Mouse (Mus musculus): Measurements from ENCODE around the gene Rad9b. TPM values are rescaled to one million over a fixed set of nuclear protein-coding genes. Genes with fewer than 3 reads are reported as not detected.
A peak's percentile ranks its signal among the peaks of the same experiment; 100 is the strongest.

Rad9b gene
- total RNA-seq, 2 experiments from 2014 or later, result 4.2 to 4.3 TPM

DNA sequence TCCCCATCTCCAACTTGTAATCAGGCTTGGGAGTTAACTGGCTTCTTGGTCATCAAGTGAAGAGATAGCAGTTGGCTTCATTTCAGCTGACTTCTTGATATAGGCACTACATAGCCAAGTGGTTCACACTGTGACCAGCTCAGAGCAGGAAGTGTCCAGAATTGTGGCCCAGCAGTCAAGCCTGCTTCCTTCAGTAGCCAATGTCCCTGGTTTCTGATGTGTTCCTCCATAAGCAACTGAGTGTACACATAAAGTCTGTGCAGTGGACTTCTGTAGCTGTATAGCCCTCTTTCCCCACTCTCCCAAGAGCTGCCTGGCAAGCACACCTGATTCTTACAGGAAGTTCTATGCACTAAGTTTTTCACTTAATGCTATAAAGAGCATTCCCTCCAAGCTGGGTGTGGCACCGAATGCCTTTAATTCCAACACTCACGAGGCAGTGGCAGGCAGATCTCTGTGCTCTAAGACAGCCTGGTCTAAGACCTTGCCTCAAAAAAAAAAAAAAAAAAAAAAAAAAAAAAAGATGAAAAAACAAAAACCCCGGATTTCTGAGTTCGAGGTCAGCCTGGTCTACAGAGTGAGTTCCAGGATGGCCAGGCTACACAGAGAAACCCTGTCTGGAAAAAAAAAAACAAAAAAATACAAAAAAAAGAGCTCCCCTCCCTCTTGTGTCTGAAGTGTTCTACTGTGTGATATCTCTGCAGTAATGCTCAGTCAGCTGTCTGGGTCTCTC is 23.2 kb upstream of the Rad9b start:
- intact Hi-C loops (cut with DNase I), result no loop called here
- DNase-seq (ENCODE audit: extremely low spot score in 1 of 2, low spot score in 2 of 2), result no peak

DNA sequence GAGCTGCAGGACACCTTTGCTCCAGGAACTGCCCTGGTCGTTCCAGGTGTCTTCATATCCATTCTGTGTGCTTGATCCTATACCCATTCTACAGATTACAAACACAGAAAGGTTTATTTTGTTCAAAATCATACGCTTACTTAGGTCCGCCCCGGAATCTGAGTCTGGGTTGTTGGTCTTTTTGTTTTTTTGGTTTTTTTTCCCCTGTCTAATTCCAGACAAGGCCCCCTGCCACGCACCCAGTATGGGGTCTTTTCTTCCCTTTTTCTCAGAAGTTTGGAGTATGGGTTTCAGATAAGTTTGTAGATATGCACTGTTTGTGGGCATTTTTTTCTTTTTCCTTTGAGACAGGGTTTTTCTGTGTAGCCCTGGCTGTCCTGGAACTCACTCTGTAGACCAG is 18.8 kb upstream of the Rad9b start:
- DNase-seq (ENCODE audit: extremely low spot score in 1 of 2, low spot score in 2 of 2), result no peak
- intact Hi-C loops (cut with DNase I), result no loop called here

DNA sequence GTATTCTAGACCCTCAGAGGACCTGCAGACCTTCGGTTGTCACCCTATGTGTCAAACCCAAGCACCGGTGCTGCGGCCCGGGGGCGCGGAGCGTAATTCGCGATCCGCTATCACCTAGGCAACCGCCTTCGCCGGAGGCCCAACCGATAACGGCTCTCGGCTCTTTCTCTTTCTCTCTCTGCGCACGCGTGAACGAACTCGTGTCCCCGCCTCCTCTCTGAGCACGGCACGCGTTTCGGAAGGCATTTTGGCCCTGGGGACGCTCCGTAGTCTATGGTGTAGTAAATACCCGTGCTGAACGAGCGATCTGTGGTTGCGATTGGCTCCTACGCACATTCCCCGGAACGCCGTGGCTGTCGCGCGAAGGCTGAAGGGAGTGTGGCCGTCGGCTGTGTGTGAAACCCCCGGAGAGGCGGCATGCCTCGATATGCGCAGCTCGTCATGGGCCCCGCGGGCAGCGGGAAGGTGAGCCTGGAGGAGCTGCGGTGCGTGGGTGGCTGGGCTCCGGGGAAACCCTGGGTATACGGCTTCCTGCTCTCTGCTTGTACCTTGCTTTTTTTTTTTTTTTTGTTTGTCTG is 18.2 kb upstream of the Rad9b start, which contains the start of gene Fam216a:
TSS of gene Fam216a (minus strand) at position 173 of the 578 bp plus-strand sequence.
- intact Hi-C loops (cut with DNase I), result no loop called here
- peak; percentile 99 for DNase-seq (ENCODE audit: extremely low spot score in 1 of 2, low spot score in 2 of 2)

DNA sequence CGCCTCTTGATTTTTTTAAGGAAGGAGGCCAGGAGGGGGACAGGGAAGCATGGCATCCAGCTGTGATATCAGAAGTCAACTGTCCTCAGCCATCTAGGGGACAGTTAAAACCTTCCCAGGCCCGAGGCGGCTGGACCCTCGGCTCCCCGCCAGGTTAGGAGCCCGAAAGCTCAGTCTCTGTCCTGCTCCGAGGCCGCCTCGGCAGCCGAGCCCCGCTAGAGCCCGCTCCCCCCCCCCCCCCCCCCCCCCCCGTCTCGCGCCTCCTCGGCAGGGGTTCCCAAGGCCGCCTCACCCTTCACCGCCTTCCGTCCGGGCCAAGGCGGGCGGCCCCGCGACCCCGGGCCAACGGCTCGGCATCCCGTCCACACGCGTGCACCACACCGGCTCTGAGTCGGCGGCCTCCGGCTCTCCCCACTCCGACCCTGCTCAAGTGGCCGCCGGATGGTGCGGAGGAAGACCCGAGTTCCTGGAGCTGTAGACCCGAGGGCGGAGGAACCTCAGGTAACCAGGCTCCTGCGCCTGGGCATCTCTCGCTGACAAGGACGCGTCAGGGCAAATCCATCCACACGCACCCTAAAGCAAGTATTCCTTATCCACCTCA is 17.7 kb upstream of the Rad9b start, which contains the start of gene Gpn3:
TSS of gene Gpn3 (plus strand) at position 286 of the 601 bp plus-strand sequence.
- intact Hi-C loops (cut with DNase I), result no loop called here
- peak in 1 of 2 experiments; percentile 81 for DNase-seq (ENCODE audit: extremely low spot score in 1 of 2, low spot score in 2 of 2)

DNA sequence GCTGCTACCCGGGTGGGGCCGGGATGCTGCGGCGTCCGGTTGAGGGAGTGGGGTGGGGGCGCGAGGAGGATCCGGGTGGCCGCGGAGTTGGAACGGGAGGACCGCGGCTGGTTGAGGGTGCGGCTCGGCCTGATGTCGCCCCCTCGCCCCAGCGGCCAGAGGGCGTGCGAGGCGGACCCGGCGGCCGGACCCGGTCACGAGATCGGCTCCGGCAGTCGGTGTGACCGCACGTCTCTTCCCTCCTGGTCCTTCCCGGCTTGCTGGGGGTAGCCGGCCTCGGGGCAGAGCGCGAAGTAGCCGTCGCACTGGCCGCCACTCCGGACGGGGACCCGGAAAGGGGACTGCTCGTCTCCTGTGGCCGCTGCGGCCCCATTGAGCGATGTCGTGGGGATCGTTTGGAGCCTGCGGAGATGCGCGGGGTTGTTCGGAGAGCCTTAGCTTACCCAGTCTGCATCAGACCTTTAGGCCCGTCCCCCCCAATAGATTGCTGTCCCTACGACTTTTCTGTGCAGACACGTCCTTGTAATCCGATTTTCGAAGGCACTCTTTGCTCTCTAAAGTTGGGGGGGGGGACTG is 547 bp upstream of the Rad9b start:
- intact Hi-C loops (cut with DNase I), result loop anchor here (5.0 kb wide), 1 partner anchor 222 kb away; no protein-coding TSS in a partner anchor
- DNase-seq (ENCODE audit: extremely low spot score in 1 of 2, low spot score in 2 of 2), result no peak

DNA sequence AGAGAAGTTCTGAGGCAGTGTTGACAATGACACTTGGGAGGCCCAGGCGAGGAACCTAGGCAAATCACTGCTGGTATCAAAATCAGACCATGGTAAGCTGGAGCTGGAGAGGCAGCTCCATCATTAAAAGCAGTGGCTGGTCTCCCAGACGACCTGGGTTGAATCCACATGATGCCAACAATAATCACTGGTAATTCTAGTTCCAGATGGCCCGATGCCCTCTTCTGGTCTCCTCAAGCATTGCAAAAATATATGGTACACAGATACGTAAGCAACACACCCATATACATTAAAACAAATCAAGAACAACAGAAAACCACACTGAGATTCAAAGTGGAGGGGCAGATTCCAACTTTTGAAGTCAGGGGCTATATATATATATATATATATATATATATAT is 8.3 kb downstream of the Rad9b start:
- intact Hi-C loops (cut with DNase I), result no loop called here

DNA sequence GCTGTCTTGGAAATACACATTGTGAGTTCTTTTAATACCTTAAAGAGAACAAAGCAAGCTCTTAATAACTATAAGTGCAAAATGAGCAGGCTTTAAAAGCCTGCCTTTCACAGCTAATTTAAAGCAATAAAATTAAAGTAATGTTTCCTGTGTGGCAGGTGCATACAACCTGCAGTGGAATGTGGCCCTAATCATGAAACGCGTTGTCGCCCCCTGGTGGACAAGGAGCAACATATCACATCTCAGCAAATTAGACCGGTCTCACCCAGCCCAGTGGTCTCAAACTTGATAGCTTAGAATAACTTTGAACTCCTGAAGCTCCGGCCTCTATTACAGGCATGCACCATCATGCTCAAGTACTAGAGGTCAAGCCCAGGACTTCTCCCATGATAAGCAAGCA is 9.8 kb downstream of the Rad9b start:
- peak; percentile 46 to 70 for DNase-seq (ENCODE audit: extremely low spot score in 1 of 2, low spot score in 2 of 2)
- intact Hi-C loops (cut with DNase I), result loop anchor here (1.0 to 5.0 kb wide), 2 partner anchors 76 to 232 kb away; no protein-coding TSS in a partner anchor

More for the DNA sequence above, 8.3 kb downstream of the Rad9b start:
- no peak for DNase-seq (ENCODE audit: extremely low spot score in 1 of 2, low spot score in 2 of 2)

DNA sequence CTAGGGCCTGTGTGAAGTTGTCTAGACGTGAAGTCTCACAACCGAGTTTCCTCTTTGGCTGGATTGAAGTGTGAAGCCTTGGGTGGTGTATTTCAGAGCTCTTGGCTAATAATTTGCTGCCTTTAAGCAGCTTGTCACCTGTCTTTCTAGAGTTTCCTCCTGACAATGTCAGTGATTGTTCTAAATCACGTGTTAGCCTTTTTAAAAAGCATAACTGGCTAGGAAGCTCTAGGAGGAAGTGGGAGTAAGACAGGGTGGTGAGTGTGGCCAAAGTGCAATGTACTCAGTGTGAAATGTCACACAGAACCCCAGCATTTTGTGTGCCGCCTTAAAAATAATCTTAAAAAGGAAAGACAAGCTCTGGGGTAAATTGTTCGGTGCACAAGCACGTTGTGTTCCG is 10.3 kb downstream of the Rad9b start:
- no peak for DNase-seq (ENCODE audit: extremely low spot score in 1 of 2, low spot score in 2 of 2)
- intact Hi-C loops (cut with DNase I), result loop anchor here (1.0 to 5.0 kb wide), 2 partner anchors 75 to 231 kb away; no protein-coding TSS in a partner anchor

DNA sequence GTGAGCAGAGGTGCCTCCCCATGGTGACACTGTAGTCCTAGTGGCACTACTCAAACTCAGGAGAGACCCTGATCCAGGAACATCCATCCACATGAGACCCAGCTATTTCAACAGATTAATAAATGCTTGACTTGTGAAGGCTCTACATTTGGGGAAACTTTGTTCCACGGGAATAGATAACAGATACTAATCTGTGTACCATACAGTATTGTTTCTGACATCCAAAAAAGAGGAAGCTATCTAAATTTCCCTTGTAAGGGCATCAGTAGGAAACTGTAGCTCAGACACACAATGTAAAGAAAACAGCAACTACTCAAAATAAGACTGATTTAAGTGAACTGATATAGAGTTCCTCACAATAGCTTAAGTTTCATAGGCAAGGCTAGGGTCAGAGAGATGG is 11.2 kb downstream of the Rad9b start:
- no peak for DNase-seq (ENCODE audit: extremely low spot score in 1 of 2, low spot score in 2 of 2)
- intact Hi-C loops (cut with DNase I), result loop anchor here (5.0 kb wide), 1 partner anchor 231 kb away; no protein-coding TSS in a partner anchor

DNA sequence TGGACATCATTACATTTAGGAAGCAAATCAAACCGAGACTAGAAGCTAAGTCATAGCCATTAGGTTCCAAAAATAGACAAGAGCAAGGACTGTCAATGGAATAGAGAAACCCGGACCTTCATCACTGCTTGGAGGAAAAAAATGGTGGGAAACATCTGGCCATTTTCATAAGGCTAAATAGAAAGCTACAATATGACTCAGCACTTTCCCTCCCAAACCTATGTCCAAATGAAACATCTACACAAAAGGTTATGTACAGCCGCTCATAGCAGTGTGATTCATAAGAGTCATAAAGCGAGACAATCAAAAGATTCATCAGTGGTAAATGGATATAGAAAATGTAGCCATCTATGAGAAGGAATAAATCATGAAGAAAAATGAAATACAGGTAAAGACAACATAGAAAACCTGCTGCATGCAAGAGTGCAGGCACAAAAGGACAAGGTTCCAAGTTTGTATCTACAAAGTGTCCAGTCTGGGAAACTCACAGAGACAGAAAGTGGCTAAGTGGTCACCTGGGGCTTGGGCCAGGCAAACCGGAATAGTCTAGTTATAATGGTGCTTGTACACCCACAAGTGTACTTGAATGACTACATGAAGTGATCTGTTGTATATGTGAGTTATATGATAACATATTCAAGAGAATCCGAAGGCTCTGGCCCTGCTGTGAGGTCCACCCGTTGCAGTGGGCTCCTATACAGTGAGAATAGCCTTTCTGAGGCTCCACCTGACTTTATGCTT is 17.3 kb downstream of the Rad9b start:
- DNase-seq (ENCODE audit: extremely low spot score in 1 of 2, low spot score in 2 of 2), result no peak
- intact Hi-C loops (cut with DNase I), result no loop called here

DNA sequence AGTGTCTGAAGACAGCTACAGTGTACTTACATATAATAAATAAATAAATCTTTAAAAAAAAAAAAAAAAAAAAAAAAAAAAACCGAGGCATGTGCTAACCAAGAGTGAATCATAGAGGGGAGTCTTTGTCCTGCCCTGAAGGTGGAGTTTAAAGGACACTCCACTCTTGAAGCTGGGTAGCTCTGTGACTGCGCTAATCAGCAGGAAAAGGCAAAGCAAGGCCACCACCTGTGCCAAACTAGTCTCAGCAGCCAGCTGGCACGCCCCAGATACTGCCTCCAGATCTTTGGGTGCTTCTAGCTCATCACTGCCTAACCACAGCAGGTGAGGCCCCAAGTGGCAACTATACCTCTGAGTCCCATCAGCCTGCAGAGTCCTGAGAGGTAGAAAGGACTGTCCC is 19.4 kb downstream of the Rad9b start:
- intact Hi-C loops (cut with DNase I), result no loop called here

DNA sequence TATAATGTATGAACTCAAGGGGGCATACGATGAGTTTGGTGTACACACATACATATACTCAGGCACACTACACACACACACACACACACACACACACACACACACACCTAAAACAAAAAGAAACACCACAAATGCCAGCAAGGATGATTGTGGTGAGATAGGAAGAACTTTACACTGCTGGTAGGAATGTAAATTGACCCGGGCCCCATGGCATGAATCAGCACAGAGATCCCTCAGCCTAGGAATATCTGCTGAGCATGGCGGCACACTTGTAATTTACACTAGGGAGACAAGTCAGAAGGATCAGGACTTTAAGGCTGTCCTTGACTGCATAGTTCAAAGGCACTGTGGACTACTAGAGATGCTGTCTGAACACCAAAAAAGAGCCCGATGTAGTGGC is 23.8 kb downstream of the Rad9b start:
- DNase-seq (ENCODE audit: extremely low spot score in 1 of 2, low spot score in 2 of 2), result no peak
- intact Hi-C loops (cut with DNase I), result no loop called here

More for the DNA sequence above, 19.4 kb downstream of the Rad9b start:
- DNase-seq (ENCODE audit: extremely low spot score in 1 of 2, low spot score in 2 of 2), result peak in 1 of 2 experiments; percentile 9

DNA sequence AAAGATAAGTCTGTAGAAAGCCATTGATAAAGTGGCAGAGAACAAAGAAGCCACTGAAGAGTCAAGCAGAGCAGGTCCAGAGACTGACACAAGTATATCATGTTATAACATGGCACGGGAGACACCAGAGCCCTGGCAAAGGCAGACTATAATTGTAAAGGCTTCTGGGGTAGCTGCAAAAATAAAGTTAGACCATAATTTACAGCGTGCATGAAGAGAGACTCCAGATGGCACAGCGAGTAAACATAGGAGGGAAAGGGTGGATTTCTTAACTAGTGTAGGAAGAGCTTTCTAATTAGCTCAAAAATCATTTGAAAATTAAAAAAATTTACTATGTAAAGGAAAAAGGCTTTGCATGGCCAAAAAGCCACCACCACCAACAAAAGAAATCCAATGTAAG is 26.8 kb downstream of the Rad9b start:
- DNase-seq (ENCODE audit: extremely low spot score in 1 of 2, low spot score in 2 of 2), result no peak
- intact Hi-C loops (cut with DNase I), result no loop called here

DNA sequence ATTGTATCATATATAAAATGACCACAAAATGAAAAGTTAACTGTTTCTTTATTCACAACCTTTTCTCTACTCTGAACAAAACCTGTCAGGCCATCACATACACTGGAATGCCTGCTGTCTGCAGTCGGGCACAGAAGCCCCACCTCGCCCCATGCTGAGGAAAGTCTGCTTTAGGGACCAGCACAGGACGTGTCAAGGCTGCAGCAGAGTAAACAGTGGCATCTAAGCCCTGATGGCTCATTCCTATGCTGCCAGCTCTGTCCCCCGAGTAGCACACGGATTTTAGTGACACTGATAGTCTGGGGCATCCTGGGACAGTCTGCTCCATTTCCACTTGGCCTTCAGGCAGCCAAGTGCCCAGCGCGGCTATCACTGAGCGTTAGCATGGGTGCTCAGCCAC is 28.6 kb downstream of the Rad9b start:
- no peak for DNase-seq (ENCODE audit: extremely low spot score in 1 of 2, low spot score in 2 of 2)
- intact Hi-C loops (cut with DNase I), result no loop called here

DNA sequence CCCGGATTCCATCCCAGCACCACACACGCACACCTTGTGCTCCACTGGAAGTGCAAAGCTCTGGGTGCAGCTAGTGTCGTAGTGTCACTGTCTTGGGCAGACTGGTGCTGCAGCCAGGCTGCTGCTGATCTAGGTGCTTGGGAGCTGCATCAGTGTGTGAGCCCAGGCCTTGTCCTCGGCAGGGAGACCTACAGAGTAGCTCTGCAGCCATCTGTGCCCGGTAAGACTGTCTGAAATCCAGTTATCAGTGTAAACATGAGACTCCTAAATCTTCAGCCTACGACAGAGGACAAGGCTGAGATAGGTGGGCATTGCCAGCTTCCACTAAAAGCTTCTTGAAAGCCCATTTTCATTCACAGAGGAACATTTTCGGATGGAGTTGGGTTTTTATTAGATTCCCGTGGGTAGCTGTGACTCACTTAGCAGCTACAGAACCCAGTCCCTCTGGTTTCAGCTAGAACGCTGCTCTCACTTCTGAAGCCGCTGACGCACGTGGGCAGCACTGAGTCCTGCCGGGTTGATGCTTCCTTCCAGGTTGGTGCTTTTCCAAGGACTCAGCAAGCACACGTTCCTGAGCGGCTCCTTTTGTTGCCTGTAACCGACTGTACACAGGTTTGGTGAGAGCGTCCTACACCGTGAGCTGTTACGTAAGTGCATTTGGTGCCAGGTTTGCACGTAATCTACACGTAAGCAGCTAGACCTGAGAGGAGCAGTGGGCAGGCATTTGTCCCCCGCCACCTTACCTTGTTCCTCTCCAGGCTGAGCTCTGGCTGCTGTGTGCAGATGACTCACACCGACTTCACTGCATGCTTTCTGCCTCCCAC is 29.2 kb downstream of the Rad9b start:
- DNase-seq (ENCODE audit: extremely low spot score in 1 of 2, low spot score in 2 of 2), result peak; percentile 65 to 69
- intact Hi-C loops (cut with DNase I), result no loop called here

DNA sequence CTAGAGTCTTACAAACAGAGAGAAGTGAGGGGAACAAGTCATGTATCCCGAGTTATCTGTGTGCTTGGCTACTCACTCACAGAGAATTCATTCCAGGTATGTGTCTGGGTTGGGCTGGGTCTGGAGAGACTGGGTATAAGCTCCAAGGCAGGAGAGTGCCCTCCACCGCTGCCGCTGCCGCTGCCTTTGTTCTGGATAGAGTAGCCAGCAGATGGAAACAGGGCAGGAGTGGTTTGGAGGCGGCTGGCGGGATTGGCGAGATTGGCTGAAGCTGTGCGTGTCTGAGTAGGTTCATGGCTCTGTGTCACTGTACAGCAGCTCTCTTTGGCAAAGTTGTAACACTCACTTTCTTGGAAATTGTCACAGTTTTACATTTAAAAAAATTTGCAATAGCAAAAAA is 30.5 kb downstream of the Rad9b start:
- no peak for DNase-seq (ENCODE audit: extremely low spot score in 1 of 2, low spot score in 2 of 2)
- intact Hi-C loops (cut with DNase I), result no loop called here

DNA sequence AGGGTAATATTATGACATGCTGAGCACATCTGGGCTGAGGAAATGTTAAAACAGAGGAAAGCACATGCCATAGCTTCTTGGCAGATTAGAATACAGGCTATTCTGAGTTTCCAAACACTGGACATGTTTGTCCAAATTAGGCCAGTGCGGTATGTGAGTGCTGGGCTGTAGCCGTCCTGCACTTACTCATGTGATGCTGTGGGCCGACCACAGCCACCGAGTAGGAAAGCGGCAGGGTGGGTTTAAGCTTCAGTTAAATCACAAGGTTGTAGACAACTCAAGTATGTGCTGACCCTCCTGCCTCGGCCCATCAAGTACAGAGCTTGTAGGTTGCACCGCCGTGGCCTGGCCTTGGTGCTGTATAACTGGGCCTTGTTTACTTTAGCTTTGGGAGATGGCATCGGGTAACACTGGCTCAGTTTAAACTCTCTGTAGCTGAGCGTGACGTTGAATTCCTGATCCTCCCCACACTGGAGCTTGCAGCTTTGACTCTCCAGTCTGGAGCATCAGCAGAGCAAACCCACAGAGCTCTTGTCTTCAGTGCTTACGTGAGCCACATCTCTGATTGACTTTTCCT is 33.7 kb downstream of the Rad9b start:
- intact Hi-C loops (cut with DNase I), result no loop called here
- no peak for DNase-seq (ENCODE audit: extremely low spot score in 1 of 2, low spot score in 2 of 2)
